Mouse (Mus musculus) ES-Bruce4 (cell line): ENCODE measurements around the gene Vmn1r40. TPM values are rescaled to one million over a fixed set of nuclear protein-coding genes. Genes with fewer than 3 reads are reported as not detected.

Experiments
- H3K27ac ChIP-seq: 2 replicates; pipeline ENCODE4 v1.5.1; 2012; ENCODE audit warnings: low read length, inconsistent platforms; ENCODE audit not compliant: insufficient read depth
- H3K27me3 ChIP-seq: 2 replicates; pipeline ENCODE4 v1.6.1; 2012; ENCODE audit warnings: mild to moderate bottlenecking, low read length, inconsistent platforms; ENCODE audit not compliant: control insufficient read depth, poor library complexity, insufficient read depth, severe bottlenecking
- H3K36me3 ChIP-seq: 2 replicates; pipeline ENCODE4 v1.6.1; 2012; ENCODE audit warnings: inconsistent platforms, mild to moderate bottlenecking, low read length, moderate library complexity; ENCODE audit not compliant: control insufficient read depth, poor library complexity, insufficient read depth, severe bottlenecking
- H3K4me1 ChIP-seq: one replicate; pipeline ENCODE4 v1.8.1; 2011; ENCODE audit warnings: low read length; ENCODE audit not compliant: control insufficient read depth, insufficient read depth
- H3K4me3 ChIP-seq: 2 replicates; pipeline ENCODE4 v1.5.1; 2011; ENCODE audit warnings: low read depth, mild to moderate bottlenecking, low read length
- H3K9ac ChIP-seq: 2 replicates; pipeline ENCODE4 v1.6.1; 2012; ENCODE audit warnings: low read depth, mild to moderate bottlenecking, inconsistent platforms; ENCODE audit not compliant: poor library complexity, severe bottlenecking
- H3K9me3 ChIP-seq: replicated peaks from 2 replicates; pipeline ENCODE4 v1.6.1; 2012; ENCODE audit warnings: mild to moderate bottlenecking, low read length, inconsistent platforms; ENCODE audit not compliant: control insufficient read depth, poor library complexity, insufficient read depth, severe bottlenecking
- CTCF ChIP-seq: IDR thresholded peaks from one replicate; pipeline ENCODE4 v1.8.1; 2011; ENCODE audit warnings: low read depth, low read length
- EP300 ChIP-seq: IDR thresholded peaks from 2 replicates; pipeline ENCODE4 v1.6.1; 2011; ENCODE audit warnings: low read depth, low read length; ENCODE audit not compliant: insufficient read depth
- POLR2A ChIP-seq: IDR thresholded peaks from one replicate; pipeline ENCODE4 v1.8.1; 2011; ENCODE audit warnings: low read length; ENCODE audit not compliant: insufficient read depth
- polyA plus RNA-seq: library from polyadenylated mRNA; stranded (reverse); fragments of >200 nt; gene quantifications from 2 replicates; pipeline ENCODE4 v1.2.4, GENCODE M21; 2011; ENCODE audit warnings: low read depth; ENCODE audit not compliant: missing spikeins, insufficient read depth, insufficient read length

Vmn1r40 gene
- polyA plus RNA-seq, 1 experiment: not detected

DNA sequence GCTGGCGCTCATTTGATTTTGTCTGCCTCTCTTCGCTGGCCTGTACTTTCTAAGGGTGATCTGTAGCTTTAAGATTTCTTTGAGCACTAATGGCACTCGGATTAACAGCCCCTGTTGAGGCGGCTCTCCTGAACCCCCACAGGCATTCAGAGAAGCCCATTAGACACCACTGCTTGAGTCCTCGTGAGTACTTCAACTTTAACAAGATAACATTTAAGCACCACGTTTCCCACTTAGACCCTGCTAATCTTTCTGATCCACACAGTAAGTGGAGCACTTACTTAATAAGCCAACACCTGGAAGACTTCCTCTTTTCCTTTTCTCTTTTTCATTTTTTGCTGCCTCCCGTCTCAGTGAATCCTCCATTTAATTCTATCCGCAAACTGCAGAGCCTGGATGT lies 42.2 kb upstream of the Vmn1r40 start:
- Histone ChIP-seq H3K9ac (no peak overlapping the region), H3K4me1 (no peaks in the 10 kb centered on the region), H3K9me3 (no peaks in the 10 kb centered on the region), H3K27me3 (no peaks in the 10 kb centered on the region), H3K27ac (no peak overlapping the region), H3K36me3 (no peaks in the 10 kb centered on the region), H3K4me3 (no peak overlapping the region)
- TF ChIP-seq EP300 (no peak), POLR2A (no peak), CTCF (no peak)

DNA sequence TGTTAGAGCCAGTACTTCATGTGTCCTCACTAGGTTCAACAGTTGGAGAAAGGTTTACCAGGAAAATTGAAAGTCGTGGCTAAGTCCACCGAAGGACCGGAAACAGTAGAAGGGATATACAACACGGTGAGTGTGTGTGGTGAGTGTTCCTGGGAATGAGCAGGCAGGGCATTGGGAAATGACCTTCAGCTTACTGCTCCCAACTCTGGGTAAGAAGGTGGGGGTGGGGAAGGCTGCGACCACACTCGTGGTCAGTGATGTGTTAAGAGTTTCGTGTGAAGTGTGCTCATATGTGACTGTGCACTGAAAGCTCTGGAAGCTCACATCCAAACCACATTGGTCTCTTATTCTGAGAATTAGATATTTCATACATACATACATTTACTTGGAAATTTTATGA lies 41.7 kb upstream of the Vmn1r40 start:
- H3K27ac ChIP-seq: no peak overlapping the region
- H3K27me3 ChIP-seq: no peaks in the 10 kb centered on the region
- no peaks in the 10 kb centered on the region for H3K4me1 ChIP-seq
- H3K36me3 ChIP-seq: no peaks in the 10 kb centered on the region
- no peaks in the 10 kb centered on the region for H3K9me3 ChIP-seq
- H3K9ac ChIP-seq: no peak overlapping the region
- no peak overlapping the region for H3K4me3 ChIP-seq
- no peak for TF ChIP-seq CTCF

DNA sequence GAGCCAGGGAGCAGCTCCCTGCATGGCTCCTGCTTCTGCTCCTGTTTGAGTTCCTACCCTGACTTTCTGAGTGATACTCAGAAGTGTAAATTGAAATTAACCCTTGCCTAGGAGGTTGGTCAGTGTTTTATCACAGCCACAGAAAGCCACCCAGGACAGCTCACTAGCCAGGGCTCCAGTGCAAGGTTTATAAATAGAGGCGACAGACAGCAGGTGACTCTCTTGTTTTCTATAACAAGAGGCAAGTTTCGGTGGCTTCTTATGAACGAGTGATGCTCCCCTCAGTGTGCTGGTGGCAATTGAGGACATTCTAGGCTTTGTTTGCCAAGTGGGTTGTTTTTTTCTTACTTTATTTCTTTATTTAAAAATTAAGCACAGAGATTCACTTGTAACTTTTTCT lies 40.4 kb upstream of the Vmn1r40 start:
- Histone ChIP-seq H3K27ac (no peak overlapping the region), H3K9ac (no peak overlapping the region), H3K4me3 (no peak overlapping the region), H3K36me3 (no peaks in the 10 kb centered on the region), H3K4me1 (no peaks in the 10 kb centered on the region), H3K27me3 (no peaks in the 10 kb centered on the region), H3K9me3 (no peaks in the 10 kb centered on the region)
- TF ChIP-seq EP300 (no peak), CTCF (no peak), POLR2A (no peak)

DNA sequence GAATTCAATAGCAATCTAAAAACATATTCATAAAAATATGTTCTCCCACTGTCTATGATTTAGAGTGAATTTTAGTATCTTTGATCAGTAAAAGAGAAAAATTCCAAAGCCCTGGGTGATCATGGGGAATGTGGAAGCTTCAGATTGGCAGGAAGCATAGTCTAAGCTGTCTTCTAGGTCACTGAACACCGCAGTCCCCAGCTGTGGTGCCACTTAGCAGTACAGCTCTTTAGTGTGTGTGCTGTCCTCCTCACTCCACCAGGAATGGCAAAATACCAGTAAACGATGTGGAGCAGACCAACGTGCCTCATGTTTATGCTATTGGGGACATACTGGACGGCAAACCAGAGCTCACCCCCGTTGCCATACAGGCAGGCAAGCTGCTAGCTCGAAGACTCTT lies 37.8 kb upstream of the Vmn1r40 start:
- H3K4me1 ChIP-seq: no peaks in the 10 kb centered on the region
- no peaks in the 10 kb centered on the region for H3K27me3 ChIP-seq
- no peak overlapping the region for H3K9ac ChIP-seq
- no peak overlapping the region for H3K27ac ChIP-seq
- no peaks in the 10 kb centered on the region for H3K9me3 ChIP-seq
- no peaks in the 10 kb centered on the region for H3K36me3 ChIP-seq
- H3K4me3 ChIP-seq: no peak overlapping the region
- TF ChIP-seq CTCF: no peak
- no peak for TF ChIP-seq EP300
- TF ChIP-seq POLR2A: no peak

DNA sequence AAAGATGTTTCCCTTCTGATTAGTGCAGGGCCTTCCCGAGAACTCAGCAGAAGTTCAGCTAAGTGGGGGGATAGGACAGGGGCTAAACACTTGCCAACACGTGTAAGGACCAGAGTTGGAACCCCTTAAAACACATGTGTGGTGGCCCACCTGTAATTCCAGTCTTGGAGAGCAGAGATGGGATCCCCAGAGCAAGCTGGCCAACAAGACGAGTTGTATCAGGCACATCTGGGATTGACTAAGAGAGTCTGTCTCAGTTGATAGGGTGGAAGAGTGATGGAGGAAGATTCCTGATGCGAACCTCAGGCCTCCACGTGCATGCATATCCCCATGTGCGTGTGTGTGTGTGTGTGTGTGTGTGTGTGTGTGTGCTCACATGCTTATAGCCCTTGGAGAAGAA lies 35.9 kb upstream of the Vmn1r40 start:
- Histone ChIP-seq H3K27ac (no peak overlapping the region), H3K4me3 (no peak overlapping the region), H3K9me3 (no peaks in the 10 kb centered on the region), H3K9ac (no peak overlapping the region), H3K27me3 (no peaks in the 10 kb centered on the region), H3K36me3 (no peaks in the 10 kb centered on the region), H3K4me1 (no peaks in the 10 kb centered on the region)
- TF ChIP-seq EP300 (no peak), POLR2A (no peak), CTCF (no peak)

DNA sequence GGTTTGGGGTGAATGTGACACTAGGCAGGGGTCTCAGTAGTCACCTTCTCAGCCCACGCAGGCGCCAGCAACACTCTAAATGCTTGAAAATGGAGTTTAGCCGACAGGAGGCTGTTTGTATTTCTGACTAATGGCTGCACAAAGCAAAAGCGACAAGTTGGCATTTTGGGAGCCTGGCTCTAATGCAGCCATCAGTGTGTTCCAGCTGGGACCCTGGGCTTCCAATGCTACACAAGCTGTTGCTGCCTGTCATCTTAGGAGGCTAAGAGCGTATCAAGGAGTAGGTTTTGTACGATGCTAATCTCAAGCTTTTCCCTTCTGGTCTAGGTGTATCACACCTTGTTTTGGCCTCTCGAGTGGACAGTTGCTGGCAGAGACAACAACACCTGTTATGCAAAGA lies 34.7 kb upstream of the Vmn1r40 start:
- TF ChIP-seq POLR2A (no peak), CTCF (no peak), EP300 (no peak)
- Histone ChIP-seq H3K27me3 (no peaks in the 10 kb centered on the region), H3K4me3 (no peak overlapping the region), H3K36me3 (no peaks in the 10 kb centered on the region), H3K9ac (no peak overlapping the region), H3K4me1 (no peaks in the 10 kb centered on the region), H3K27ac (no peak overlapping the region), H3K9me3 (no peaks in the 10 kb centered on the region)
